Mouse (Mus musculus) liver, embryonic 15.5 days (tissue): ENCODE data around the gene Gm4312. TPM values are rescaled to one million over a fixed set of nuclear protein-coding genes. Genes with fewer than 3 reads are reported as not detected.

Source experiments
- polyA plus RNA-seq: library from polyadenylated mRNA; unstranded; fragments of >200 nt; fragmentation: Nextera tagmentation; extraction: Ambion mirVana; gene quantifications from 2 replicates; pipeline ENCODE4 v1.2.1, GENCODE M21; 2015

The Gm4312 gene
- polyA plus RNA-seq, 1 experiment from 2014 or later, result not detected

Other genes starting within 250 kb of the Gm4312 start
- not detected in 2 replicates for gene Gm4301, start 46.9 kb downstream of the Gm4312 start, polyA plus RNA-seq
- not detected in 2 replicates for gene Gm4302, start 41.7 kb downstream of the Gm4312 start, polyA plus RNA-seq
- gene Gm4303, start 36.6 kb downstream of the Gm4312 start, polyA plus RNA-seq, result not detected in 2 replicates
- gene Gm4305, start 31.5 kb downstream of the Gm4312 start, polyA plus RNA-seq, result not detected in 2 replicates
- gene Gm4307, start 21.2 kb downstream of the Gm4312 start, polyA plus RNA-seq, result not detected in 2 replicates
- gene Tmtc3, start 104.8 kb upstream of the Gm4312 start, polyA plus RNA-seq, result 4.4 and 4.9 TPM in 2 replicates
- 2.5 and 3.0 TPM in 2 replicates for gene Cep290, start 105.0 kb upstream of the Gm4312 start, polyA plus RNA-seq
- 11.4 and 13.1 TPM in 2 replicates for gene 4930430F08Rik, start 207.9 kb upstream of the Gm4312 start, polyA plus RNA-seq
- gene 1700017N19Rik, start 207.9 kb upstream of the Gm4312 start, polyA plus RNA-seq, result not detected in 2 replicates